Mouse (Mus musculus) B cell, adult 2 months (primary cell): ENCODE measurements around the gene Psmc3ip.
"Not testable (repeated sequence)": the region's sequence is repeated elsewhere in the genome, so short reads cannot be mapped to it uniquely, and the experiment has no call there.

Experiments used
- DNase-seq, 2 experiments: peaks; one replicate each; pipeline ENCODE4 v3.0.0; 2022

Gene Psmc3ip

DNA sequence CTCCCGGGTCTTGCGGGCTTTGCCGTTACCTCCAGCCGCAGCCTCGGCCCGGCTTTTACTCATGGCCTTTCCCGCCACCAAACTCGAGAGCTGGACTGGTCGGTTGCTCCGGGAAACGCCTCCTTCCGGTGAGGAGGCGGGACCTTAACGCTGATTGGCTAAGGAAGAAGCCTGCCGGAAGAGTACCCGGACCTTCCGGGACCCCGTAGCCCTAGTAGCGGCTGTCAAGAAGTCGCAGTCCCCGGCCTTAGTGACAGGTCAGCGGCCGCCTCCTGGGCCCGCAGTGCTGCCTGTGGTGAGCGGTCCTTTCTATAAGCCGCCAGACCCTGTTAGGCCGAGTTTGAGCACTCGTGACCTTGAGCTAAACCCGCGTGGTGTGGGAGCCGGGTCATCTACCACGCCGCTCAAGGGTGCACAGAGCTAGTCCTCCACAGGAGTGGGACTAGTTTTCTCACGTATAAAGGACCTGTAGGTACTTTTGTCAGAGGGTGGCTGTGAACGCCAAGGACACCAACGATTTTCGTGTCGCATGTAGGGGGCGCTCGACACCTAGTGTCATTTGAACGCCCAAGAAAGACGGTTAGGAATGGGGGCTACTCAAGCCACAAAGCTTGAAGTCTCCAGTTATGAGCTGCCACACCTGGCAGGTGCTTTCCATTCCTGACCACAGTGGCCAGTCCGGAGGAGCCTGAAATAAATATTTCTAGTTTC lies at the start of gene Psmc3ip:
Gene Psmc3ip (minus strand): TSS at position 123 of the 711 bp plus-strand sequence.
- DNase-seq = peak; percentile 94

DNA sequence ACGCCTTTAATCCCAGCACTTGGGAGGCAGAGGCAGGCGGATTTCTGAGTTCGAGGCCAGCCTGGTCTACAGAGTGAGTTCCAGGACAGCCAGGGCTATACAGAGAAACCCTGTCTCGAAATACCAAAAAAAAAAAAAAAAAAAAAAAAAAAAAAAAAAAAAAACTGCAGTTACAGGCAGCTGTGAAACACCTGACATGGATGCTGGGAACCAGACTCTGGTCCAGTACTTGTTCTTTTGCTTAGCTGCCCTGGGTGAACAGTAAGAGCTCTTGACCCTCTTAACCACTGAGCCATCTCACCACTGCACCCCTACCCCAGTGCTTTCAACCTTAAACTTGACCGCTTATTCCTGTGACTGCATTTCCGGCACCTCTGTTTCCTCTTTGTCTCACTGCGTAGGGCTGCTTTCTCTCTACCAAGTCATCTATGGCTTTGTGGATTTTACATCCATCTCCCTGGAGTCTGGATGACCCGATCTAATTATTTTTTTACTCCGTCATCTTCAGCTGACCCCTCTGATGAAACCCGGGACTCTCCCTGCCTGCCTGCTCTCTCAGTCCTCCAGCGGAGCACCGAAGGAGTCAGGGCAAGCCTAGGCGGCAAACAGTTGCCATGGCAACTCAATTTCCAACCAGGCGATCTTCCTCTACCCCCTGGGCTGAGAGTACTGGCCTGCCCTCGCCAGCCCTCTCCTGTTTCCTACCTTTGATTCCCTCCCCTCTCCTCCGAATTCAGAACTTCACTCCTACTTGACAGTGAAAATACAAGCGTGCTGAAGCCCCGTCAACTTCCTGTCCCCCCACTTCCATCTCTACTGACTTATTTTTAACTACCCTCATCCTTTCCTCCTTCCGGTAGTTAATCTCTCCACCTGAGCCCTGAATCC lies 48.3 kb upstream of the Psmc3ip start:
- peak; percentile 62 to 72 for DNase-seq

DNA sequence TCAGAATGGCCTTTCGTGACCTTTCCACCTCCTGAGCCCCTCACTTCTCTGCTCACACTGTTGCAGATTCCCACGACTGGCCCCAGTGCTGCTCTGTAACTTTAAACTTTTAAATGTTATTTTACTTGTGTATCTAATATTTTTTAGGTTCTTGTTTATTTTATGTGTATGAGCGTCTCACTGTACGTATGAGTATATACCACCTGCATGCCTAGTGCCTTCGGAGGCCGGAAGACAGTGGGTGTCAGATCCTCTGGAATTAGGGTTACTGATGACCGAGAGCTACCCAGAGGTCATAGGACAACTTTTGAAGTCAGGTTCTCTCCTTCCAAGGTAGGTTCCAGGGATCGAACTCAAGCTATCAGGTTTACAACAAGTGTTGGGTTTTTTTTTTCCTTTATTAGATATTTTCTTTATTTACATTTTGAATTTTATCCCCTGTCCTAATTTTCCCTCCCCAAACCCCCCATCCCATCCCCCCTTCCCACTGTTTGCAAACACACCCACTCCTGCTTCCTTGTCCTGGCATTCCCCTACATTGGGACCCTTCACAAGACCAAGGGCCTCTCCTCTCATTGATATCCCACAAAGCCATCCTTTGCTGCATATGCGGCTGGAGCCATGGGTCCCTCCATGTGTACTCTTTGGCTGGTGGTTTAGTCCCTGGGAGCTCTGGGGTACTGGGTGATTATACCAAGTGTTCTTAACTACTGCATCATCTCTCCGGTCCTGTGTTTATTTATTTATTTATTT lies 47.2 kb upstream of the Psmc3ip start:
- no peak for DNase-seq

DNA sequence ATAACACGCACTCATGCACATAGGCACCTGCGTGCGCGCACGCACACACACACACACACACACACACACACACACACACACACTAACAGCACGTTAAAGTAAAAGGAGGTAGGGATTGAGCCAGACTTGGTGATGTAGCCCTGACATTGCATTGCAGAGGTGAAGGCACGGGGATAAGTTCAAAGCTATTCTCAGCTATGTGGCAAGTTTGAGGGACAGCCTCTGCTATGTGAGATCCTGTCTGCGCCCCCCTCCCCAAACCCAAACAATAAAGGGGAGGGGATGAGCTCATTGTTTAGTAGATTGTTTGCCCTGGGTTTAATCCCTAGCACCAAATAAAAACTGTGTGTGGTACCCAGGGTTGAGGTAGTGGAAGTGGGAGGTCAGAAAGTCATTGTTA lies 45.9 kb upstream of the Psmc3ip start:
- no peak for DNase-seq

DNA sequence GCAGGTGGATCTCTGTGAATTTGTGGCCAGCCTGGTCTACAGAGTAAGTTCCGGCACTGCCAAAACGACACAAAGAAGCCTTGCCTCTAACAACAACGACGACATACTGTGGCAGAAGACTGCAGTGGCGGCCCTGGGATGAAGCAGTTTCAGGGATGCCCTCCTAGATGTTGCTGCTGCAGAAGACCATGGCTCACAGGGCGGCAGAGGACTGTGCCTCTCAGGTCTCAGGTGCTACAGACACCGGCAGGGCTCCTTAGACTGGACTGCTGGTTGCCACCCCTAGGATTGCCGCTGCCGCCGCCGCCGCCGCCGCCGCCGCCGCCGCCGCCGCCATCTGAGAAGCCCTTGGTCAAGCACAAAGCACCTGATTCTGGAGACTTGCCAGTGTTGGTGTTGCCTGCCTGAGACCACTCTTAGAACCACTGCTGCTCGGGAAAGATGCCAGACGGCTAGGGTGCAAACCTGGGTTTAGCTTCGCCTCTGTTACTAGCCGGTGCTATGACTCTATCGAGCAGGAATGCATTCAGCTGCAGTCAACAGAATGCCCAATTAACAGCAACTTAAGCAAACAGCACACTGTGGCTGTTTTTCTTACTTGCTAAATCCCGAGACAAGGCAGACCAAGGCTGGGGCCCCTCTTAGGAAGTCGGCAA lies 45.1 kb upstream of the Psmc3ip start:
- DNase-seq = no peak

DNA sequence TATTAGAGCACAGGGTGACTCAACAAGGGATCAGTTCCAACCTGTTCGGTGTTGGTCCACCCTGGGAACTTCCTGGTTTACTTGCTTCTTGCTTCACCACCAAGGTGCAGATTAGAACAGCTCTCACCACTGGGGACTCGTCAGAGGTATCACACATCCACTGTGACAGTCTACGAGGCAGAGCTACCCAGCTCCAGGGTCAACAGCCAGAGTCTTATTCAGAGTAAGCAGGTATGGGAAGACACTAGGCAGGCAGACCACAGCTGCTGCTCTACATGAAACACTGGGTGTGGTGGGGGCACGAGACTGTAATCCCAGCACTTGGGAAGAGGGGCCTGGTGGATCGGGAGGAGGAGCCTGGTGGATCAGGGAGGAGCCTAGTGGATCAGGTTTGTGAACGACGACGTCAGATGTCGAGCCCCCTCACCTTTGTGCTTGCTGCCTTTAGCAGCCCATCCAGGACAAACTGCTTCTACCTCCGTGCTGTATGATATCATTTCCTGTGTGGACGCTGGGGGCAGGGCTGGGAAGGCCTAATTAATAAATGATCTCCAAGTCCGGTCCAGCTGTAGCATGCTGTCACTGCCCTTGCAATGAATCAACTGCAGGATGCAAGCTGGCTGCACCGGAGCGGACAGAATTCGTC lies 43.4 kb upstream of the Psmc3ip start:
- no peak for DNase-seq

DNA sequence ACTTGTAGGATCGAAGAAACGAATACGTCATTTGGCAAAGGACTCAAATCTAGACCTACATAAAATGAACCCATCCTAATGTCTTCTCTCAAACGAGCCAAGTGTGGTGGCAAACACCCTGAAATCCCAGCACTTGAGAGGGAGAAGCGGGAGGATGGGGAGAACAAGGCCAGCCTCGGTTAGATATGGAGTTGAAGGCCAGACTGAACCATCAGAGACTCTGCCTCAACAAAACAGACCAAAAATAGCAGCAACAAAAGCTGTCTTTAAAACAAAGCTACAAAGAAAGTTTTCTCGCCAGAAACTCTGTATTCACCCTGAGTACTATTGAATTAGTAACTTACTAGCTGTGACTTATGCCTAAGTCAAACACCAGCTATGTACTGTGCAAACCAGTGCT lies 41.8 kb upstream of the Psmc3ip start:
- no peak for DNase-seq

DNA sequence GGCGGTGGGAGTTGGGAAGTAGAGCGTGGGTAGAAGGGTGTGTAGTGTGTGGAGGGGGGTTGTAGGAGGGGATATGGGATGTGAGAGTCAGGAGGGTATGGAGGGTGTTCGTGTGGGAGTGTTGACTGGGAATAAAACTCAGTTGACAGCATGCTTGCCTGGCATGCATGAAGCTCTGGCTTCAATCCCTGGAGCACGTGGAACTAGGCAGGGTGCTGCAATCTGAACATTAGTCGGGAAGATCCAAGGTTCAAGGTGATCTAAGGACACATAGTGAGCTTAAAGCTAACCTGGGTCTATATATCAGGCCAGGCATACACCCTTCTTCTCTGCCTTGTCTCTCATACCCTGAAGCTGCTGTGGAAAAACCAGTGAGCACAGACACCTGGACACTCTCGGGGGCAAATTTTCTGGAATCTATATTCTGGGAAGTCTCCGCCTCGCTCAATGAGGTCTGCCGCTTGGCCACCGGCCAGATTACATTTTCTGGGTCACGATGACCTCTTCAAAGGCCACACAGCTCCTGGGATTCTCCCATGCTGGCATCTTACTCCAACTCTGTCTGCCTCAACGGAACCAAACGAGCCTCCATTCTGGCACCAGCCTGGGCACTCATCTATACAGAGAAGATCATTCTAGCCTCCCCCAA lies 39.1 kb upstream of the Psmc3ip start:
- no peak for DNase-seq

DNA sequence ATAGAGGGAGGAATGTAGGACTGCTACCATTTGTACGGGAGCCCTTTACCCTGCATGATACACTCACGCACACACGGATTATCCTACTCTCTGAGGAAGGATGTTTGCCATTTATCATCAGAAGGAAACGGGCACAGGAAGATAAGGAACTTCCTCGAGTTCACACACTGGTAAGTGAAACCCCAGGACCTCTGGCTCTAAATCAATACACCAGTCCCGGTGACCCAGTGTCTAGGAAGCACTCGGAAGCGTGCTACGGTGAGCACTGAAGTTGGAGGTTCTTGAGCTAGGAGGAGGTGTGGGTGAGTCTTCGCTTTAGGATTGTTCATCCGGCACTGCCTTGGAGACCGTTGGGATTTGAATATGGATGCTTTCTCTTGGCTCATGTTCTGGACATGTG lies 37.8 kb upstream of the Psmc3ip start:
- no peak for DNase-seq

DNA sequence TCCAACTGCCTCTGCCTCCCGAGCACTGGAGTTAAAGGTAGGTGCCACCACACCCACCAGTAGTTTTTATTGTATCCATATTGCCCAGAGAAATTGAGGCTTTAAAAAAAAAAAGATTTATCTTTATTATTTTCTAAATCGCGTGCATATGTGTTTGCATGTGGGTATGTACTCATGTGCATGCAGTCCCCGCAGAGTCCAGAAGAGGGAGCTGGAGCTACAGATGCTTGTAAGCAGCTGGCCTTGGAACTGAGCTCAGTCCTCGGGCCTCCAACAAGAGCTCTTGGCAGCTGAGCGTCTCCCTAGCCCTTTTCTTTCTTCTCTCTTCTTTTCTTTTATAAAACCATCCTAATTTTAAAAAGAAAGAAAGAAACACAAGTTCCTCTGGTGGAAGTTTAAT lies 36.5 kb upstream of the Psmc3ip start:
- DNase-seq = peak in 1 of 2 experiments; percentile 28

DNA sequence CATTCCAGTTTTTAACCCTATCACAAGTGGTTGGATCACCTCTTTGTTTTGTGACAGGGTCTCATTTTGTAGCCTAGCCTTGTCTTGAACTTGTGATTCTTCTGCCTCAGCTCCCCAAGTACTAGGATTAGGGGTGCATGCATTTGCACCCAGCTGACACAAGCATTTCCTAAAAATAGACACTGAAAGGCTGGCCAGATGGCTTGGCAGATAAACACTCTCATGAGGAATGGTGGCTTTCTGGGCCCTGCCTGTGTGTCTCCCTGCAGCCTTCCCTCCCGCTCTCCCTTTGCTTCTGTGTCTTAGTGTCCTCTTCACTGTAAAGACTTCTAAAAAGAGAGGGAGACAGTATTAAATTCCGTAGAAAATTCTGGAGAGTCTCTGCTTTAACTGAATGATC lies 36.0 kb upstream of the Psmc3ip start:
- DNase-seq = no peak

DNA sequence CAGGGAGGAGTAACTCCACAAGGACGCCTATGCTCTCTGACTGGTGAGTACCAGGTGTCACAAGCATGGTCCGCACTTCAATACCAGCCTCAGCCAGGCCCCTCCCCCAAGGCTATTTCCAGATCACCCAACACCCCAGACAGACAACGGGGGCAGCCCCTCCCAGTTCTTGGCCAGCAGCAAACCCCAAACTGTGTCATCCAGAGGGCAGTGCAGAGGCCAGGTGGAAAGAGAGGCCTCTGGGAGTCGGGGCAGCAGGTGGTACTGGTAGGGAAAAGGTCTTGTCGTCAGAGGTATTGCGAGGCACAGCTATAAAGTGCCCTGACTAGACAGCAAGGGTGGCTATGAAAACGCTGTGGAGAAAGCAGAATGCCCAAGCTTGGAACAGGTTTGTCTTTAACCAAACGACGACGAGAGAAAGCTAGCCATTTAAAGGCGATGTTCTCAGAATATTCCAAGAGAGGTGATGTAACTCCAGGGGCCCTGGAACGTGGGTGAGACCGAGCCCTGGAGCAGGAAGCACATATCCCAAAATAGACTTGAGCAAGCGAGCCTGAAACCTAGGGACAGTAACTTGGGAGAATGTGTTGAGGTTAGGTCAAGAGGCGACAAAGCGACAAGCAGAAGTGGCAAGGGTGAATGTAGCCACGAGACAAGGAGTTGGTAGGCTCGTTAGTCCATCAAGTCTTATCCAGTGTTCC lies 35.0 kb upstream of the Psmc3ip start:
- DNase-seq = no peak

DNA sequence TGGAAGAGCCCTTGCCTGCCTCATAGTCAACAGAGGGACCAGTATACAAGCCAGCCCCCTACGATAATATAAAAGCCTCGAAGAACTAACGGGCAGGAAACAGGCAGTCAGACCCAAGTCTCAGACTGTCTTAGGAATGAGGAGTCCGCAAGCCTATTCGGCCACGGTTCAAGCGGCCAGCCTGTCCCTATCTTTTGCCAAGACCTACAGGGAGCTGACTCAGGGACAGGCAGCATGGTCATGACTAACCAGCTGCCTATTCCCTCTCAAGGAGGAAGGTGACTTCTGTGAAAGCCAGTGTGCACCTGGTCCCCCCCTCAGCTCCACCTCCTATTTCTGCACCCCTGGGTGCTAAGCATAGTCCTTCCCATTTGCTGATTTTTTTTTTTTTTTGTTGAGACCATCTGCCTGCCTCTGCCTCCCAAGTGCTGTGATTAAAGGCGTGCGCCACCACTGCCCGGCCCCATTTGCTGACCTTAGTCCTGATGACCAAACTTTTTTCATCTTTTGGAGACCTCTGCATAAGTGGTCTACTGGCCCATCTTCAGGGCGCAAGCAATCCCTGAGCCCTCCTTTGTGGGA lies 33.9 kb upstream of the Psmc3ip start:
- no peak for DNase-seq

DNA sequence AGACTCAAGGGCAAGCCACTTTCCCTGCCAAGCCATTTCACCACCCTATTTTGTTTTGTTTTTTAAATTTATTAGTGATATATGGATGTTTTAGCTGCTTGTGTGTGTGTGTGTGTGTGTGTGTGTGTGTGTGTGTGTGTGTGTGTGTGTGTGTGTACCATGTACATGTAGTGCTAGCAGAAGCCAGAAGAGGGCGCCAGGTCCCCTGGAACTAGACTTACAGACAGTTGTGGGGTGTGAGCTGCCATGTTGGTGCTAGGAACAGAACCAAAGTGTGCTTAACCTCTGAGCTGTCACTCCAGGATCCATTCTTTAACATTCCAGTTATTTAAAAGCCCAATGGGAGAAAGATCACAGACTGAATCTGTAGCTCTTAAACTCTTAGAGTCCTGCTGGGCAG lies 31.8 kb upstream of the Psmc3ip start:
- DNase-seq = peak; percentile 67 to 69

DNA sequence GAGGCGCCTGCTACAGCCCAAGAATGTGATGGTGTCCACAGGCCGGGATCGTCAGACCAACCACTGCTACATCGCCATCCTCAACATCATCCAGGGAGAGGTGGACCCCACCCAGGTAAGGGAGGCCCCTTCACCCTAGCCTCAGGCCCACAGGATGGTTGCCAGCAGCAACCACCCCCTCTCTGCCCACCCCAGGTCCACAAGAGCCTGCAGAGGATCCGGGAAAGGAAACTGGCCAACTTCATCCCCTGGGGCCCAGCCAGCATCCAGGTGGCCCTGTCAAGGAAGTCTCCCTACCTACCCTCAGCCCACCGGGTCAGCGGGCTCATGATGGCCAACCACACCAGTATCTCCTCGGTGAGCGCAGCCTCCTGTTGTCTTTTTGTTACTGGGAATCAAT lies 29.8 kb upstream of the Psmc3ip start:
- not testable (repeated sequence) for DNase-seq

DNA sequence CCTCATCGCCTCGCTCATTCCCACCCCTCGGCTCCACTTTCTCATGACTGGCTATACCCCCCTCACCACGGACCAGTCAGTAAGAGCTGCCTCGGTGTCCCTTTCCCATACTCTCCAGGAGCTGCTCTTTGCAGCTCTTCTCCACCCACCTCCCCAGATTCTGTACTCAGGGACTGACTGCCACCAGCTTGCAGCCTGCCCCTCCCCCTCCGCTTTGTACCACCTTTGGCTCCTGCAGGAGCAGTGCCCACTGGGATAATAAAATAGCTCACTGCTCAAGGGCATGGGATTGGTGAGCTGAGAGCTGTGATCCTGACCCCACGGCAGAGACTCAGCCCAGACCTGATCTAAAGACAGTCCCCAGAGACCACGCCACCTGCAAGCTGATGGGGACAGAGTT lies 29.3 kb upstream of the Psmc3ip start:
- not testable (repeated sequence) for DNase-seq

DNA sequence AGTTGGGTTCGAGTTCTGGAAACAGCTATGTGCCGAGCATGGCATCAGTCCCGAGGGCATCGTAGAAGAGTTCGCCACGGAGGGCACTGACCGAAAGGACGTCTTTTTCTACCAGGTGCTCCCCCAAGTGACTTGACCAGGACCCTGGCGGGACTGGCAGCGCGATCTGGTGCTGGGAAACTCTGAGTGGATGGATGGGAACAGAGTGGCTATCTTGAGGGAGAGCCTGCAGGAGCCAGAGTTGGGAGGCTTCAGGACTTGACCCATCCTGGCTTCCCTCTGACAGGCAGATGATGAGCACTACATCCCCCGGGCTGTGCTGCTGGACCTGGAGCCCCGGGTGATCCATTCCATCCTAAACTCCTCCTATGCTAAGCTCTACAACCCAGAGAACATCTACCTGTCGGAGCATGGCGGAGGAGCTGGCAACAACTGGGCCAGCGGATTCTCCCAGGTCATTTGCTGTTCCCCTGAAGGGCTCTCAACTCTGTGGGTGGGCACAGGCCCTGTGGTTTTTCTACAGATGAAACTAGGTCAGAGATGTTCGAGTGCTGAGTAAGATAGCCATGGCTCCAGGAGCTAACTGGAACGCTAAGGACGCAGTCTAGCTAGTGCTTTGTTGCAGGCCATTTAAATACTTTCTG lies 25.4 kb upstream of the Psmc3ip start:
- no peak for DNase-seq

DNA sequence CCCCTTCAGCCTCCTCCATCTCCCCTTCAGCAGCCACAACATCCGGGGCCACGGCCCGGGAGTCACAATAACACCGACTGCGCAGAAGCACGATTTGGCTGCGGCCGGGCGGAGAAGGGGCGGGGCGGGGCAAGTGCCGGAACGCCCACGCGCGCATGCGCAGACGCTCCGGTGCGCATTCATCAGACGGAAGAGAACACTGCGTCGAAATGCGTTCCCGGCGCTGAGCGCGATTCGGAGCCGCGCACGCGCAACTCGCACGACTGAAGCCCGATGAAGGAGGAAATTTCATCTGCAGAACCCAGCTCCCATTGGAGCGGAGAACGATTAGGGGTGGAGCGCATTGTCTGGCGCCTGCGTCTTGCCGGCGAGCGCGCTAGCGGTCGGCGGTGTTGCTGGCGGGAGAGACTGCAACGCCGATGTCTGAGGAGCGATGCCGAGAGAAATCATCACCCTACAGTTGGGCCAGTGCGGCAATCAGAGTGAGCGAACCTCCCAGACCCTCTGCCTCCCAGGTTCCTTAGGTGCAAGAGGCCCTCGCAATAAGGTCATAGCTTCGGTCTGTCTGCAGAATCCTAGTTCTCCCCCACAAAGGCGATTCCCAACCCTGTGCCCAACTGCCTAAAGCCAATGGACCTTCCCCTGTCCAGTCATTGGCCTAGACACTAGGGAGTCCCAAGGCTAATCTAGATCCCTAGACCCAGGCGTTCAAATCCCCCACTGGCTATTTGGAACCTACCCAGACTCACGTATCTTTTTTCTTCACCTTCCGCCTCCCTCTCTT lies 24.7 kb upstream of the Psmc3ip start, which contains the start of the genes Retreg3 and Tubg1:
Gene Retreg3 (minus strand): TSS at position 133 of the 784 bp plus-strand sequence.
Gene Tubg1 (plus strand): TSS at position 178 of the 784 bp plus-strand sequence.
- peak; percentile 99 for DNase-seq

DNA sequence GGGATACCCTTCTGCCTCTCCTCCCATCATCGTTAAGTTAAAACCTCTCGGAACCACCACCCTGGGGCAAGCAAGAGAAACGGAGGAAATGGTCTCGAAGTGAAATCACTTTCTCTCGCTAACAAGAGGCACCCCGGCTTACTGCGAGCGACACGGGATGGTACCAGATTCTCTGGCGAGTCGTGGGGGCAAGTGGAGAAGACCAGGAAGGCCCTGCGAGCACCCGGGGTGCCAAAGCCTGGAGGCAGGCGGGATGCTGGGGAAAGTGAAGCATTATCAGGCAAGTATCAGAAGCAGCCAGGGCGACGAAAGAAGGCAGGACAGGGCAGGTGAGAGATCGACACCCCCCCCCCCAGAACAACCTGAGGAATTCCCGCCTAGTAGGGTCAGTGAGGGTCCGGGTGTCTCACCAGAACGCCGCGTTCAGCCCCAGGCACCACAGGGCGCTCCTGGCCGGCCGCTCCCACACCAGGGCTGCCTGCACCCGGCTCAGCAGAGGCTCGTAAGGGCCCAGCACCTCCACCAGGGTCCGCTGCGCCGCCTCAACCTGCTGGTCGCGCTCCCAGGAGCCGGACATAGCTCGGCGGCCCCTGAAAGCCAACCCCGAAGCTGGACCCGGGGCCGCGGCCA lies 24.0 kb upstream of the Psmc3ip start:
- peak in 1 of 2 experiments; percentile 26 for DNase-seq
